Mouse (Mus musculus): ENCODE results near the gene Usp29. TPM values are rescaled to one million over a fixed set of nuclear protein-coding genes. Genes with fewer than 3 reads are reported as not detected.

Usp29 gene
- not detected for polyA plus RNA-seq (2017; shearing (Covaris generic))

GRCm38 (mm10) chr7:6730241-6730640 lies at the start of gene Usp29, which contains the start of gene Peg3:
Gene Usp29, plus strand, starts transcription at chr7:6730578.
Gene Peg3, minus strand, starts transcription at chr7:6730431.
- ATAC-seq: no peak

- ATAC-seq: no peak
These were observed 44.9 kb upstream of the Usp29 start for GRCm38 (mm10) chr7:6685511-6685910.

- ATAC-seq: no peak
These were observed 33.9 kb upstream of the Usp29 start, which contains the start of gene Zim1 for GRCm38 (mm10) chr7:6696241-6697045. Gene Zim1, minus strand, starts transcription at chr7:6696450.

- no peak for ATAC-seq
These were observed 31.1 kb upstream of the Usp29 start for GRCm38 (mm10) chr7:6699230-6699629.

GRCm38 (mm10) chr7:6707416-6708015 lies 22.9 kb upstream of the Usp29 start:
- no peak for ATAC-seq

- no peak for ATAC-seq
These were observed 21.8 kb upstream of the Usp29 start for GRCm38 (mm10) chr7:6708451-6709180.

GRCm38 (mm10) chr7:6709396-6709795 lies 21.0 kb upstream of the Usp29 start:
- no peak for ATAC-seq

- ATAC-seq: no peak
These were observed 2.8 kb upstream of the Usp29 start for GRCm38 (mm10) chr7:6727351-6728121.

- no peak for ATAC-seq
These were observed 2.0 kb upstream of the Usp29 start for GRCm38 (mm10) chr7:6728263-6728931.

GRCm38 (mm10) chr7:6729061-6729817 lies 1.1 kb upstream of the Usp29 start:
- no peak for ATAC-seq

- ATAC-seq: no peak
These were observed 423 bp downstream of the Usp29 start for GRCm38 (mm10) chr7:6730801-6731200.

- ATAC-seq: no peak
These were observed 995 bp downstream of the Usp29 start for GRCm38 (mm10) chr7:6731373-6731772.

- ATAC-seq: no peak
These were observed 1.6 kb downstream of the Usp29 start for GRCm38 (mm10) chr7:6731930-6732329.

- ATAC-seq: no peak
These were observed 5.7 kb downstream of the Usp29 start for GRCm38 (mm10) chr7:6736060-6736459.

GRCm38 (mm10) chr7:6744281-6744904 lies 14.0 kb downstream of the Usp29 start:
- no peak for ATAC-seq

GRCm38 (mm10) chr7:6749196-6749595 lies 18.8 kb downstream of the Usp29 start:
- ATAC-seq: no peak

GRCm38 (mm10) chr7:6753440-6753839 lies 23.1 kb downstream of the Usp29 start:
- no peak for ATAC-seq

GRCm38 (mm10) chr7:6756777-6757291 lies 26.5 kb downstream of the Usp29 start:
- no peak for ATAC-seq

GRCm38 (mm10) chr7:6759698-6760097 lies 29.3 kb downstream of the Usp29 start:
- no peak for ATAC-seq

GRCm38 (mm10) chr7:6760170-6760569 lies 29.8 kb downstream of the Usp29 start:
- ATAC-seq: no peak

Data from activated CD4-positive, CD25-positive, alpha-beta regulatory T cell, adult 4 months (primary cell).